Mouse (Mus musculus): ENCODE data around the gene Ppp1r14d. TPM values are rescaled to one million over a fixed set of nuclear protein-coding genes. Genes with fewer than 3 reads are reported as not detected.

Gene Ppp1r14d
- 0.07 TPM in 1 of 2 replicates, not detected in the other for polyA plus RNA-seq (2012; rRNA removed)

GRCm38 (mm10) chr2:119229775-119230704, at the start of gene Ppp1r14d:
Ppp1r14d (minus strand) TSS chr2:119229906.

GRCm38 (mm10) chr2:119270643-119271331, 41.1 kb upstream of the Ppp1r14d start, which contains the start of gene Rhov:
Rhov (minus strand) TSS chr2:119271272.

GRCm38 (mm10) chr2:119237210-119237870, 7.6 kb upstream of the Ppp1r14d start, which contains the start of gene Spint1:
Spint1 (plus strand) TSS chr2:119237362.

GRCm38 (mm10) chr2:119208344-119209175, 21.1 kb downstream of the Ppp1r14d start, which contains the start of the genes Zfyve19 and Dnajc17:
Zfyve19 (plus strand) TSS chr2:119208617.
Dnajc17 (minus strand) TSS chr2:119208795.

GRCm38 (mm10) chr2:119173991-119174651, 55.6 kb downstream of the Ppp1r14d start, which contains the start of gene Gm14137:
Gm14137 (plus strand) TSS chr2:119174509.

Other genes with a start within 250 kb of the Ppp1r14d start
- gene Ccdc32, start 200.5 kb downstream of the Ppp1r14d start, polyA plus RNA-seq (2012; rRNA removed), result 6.6 and 6.8 TPM in 2 replicates
- gene Rpusd2, start 195.1 kb downstream of the Ppp1r14d start, polyA plus RNA-seq (2012; rRNA removed), result 2.4 and 2.5 TPM in 2 replicates
- gene Knl1, start 182.8 kb downstream of the Ppp1r14d start, polyA plus RNA-seq (2012; rRNA removed), result 2.6 and 3.0 TPM in 2 replicates
- gene Rad51, start 117.1 kb downstream of the Ppp1r14d start, polyA plus RNA-seq (2012; rRNA removed), result 9.2 and 10.7 TPM in 2 replicates
- gene Rmdn3, start 72.9 kb downstream of the Ppp1r14d start, polyA plus RNA-seq (2012; rRNA removed), result 19.7 and 22.1 TPM in 2 replicates
- gene Gchfr, start 62.1 kb downstream of the Ppp1r14d start, polyA plus RNA-seq (2012; rRNA removed), result 92.5 and 95.7 TPM in 2 replicates
- 0.01 TPM in 2 replicates for gene Gm14137, start 55.4 kb downstream of the Ppp1r14d start, polyA plus RNA-seq (2012; rRNA removed)
- 16.9 and 24.4 TPM in 2 replicates for gene Zfyve19, start 21.3 kb downstream of the Ppp1r14d start, polyA plus RNA-seq (2012; rRNA removed)
- 7.8 and 9.4 TPM in 2 replicates for gene Dnajc17, start 21.1 kb downstream of the Ppp1r14d start, polyA plus RNA-seq (2012; rRNA removed)
- gene Spint1, start 7.5 kb upstream of the Ppp1r14d start, polyA plus RNA-seq (2012; rRNA removed), result 0.55 and 0.64 TPM in 2 replicates
- gene Rhov, start 41.4 kb upstream of the Ppp1r14d start, polyA plus RNA-seq (2012; rRNA removed), result 0.08 and 0.11 TPM in 2 replicates
- gene Vps18, start 58.8 kb upstream of the Ppp1r14d start, polyA plus RNA-seq (2012; rRNA removed), result 4.1 and 4.5 TPM in 2 replicates
- 2.2 and 2.8 TPM in 2 replicates for gene Dll4, start 95.9 kb upstream of the Ppp1r14d start, polyA plus RNA-seq (2012; rRNA removed)
- gene Chac1, start 121.3 kb upstream of the Ppp1r14d start, polyA plus RNA-seq (2012; rRNA removed), result 0.37 and 0.55 TPM in 2 replicates
- 3.6 and 4.2 TPM in 2 replicates for gene Ino80, start 247.8 kb upstream of the Ppp1r14d start, polyA plus RNA-seq (2012; rRNA removed)

Measured in liver, embryonic 18 days (tissue).